Mouse (Mus musculus) hindbrain, embryonic 14.5 days (tissue): Measurements from ENCODE around the gene Bzw1. TPM values are rescaled to one million over a fixed set of nuclear protein-coding genes. Genes with fewer than 3 reads are reported as not detected.
A peak's percentile ranks its signal among the peaks of the same experiment; 100 is the strongest.

Experiments
- ATAC-seq: fragments of 200-750 bp; cut with Nextera tagmentation; 2 replicates; pipeline ENCODE4 v1.8.0; 2017; ENCODE audit warnings: moderate number of reproducible peaks, mild to moderate bottlenecking, moderate TSS enrichment, moderate library complexity; ENCODE audit not compliant: low FRiP score
- DNase-seq: peaks from one replicate; pipeline ENCODE4 v3.0.0-alpha.2; 2015; ENCODE audit warnings: low spot score
- H3K27ac ChIP-seq: fragments of 300-500 bp; sonication (generic); 2 replicates; pipeline ENCODE4 v1.5.1; 2014; ENCODE audit warnings: mild to moderate bottlenecking, moderate library complexity
- H3K27me3 ChIP-seq: fragments of 300-500 bp; sonication (generic); 2 replicates; pipeline ENCODE4 v1.6.1; 2014; ENCODE audit warnings: mild to moderate bottlenecking, low read length, mixed read lengths; ENCODE audit not compliant: control insufficient read depth, insufficient read depth
- H3K36me3 ChIP-seq: fragments of 300-500 bp; sonication (generic); replicated peaks from 2 replicates; pipeline ENCODE4 v1.6.1; 2014; ENCODE audit not compliant: control insufficient read depth, insufficient read depth
- H3K4me1 ChIP-seq: fragments of 300-500 bp; sonication (generic); replicated peaks from 2 replicates; pipeline ENCODE4 v1.6.1; 2014; ENCODE audit warnings: antibody characterized with exemption, low read length, mixed read lengths; ENCODE audit not compliant: control insufficient read depth, insufficient read depth
- H3K4me2 ChIP-seq: fragments of 300-500 bp; sonication (generic); replicated peaks from 2 replicates; pipeline ENCODE4 v1.6.1; 2014; ENCODE audit warnings: mild to moderate bottlenecking, moderate library complexity
- H3K4me3 ChIP-seq: fragments of 300-500 bp; sonication (generic); replicated peaks from 2 replicates; pipeline ENCODE4 v1.5.1; 2014; ENCODE audit warnings: mild to moderate bottlenecking, low read length
- H3K9ac ChIP-seq: fragments of 300-500 bp; sonication (generic); 2 replicates; pipeline ENCODE4 v1.6.1; 2014
- H3K9me3 ChIP-seq: fragments of 300-500 bp; sonication (generic); 2 replicates; pipeline ENCODE4 v1.6.1; 2016; ENCODE audit warnings: low read length; ENCODE audit not compliant: control insufficient read depth
- WGBS: fragments of 180-500 bp; shearing (Covaris S2); extraction: QIAGEN DNeasy Blood & Tissue Kit; methylation state at CpG from one replicate; pipeline ENCODE4 v1.1.7; 2014; 5-methylcytosine and 5-hydroxymethylcytosine counted together
- polyA plus RNA-seq: library from polyadenylated mRNA; unstranded; fragments of >200 nt; fragmentation: Nextera tagmentation; extraction: Ambion mirVana; gene quantifications from 2 replicates; pipeline ENCODE4 v1.2.1, GENCODE M21; 2014

The Bzw1 gene
- polyA plus RNA-seq, 1 experiment from 2014 or later: 372 TPM

DNA sequence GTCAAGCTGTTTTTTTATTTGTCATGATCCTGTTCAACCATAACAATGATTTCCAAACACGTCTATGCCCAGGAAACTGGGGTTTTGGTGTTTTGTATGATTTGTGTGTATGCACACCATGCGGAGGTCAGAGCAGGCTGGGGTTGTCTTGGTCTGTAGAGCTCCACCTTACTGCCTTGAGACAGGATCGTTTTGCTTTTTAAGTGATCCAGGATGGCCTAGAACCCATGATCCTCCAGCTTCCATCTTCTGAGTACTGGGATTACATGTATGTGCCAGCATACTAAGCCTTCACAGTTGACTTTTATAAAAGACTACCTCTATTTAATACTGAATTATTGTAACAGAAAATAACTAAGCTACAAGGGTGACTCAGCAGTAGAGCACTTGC, 17.5 kb downstream of the Bzw1 start:
- H3K36me3 ChIP-seq: peaks cover 87% of the 10 kb centered on the region
- no peak overlapping the region for H3K4me2 ChIP-seq
- 84% methylated on average over 3 of the region's 3 CpGs for WGBS
- DNase-seq (no peak), ATAC-seq (no peak)
- no peaks in the 10 kb centered on the region for H3K27me3 ChIP-seq
- no peak overlapping the region for H3K4me3 ChIP-seq
- H3K27ac ChIP-seq: no peak overlapping the region
- H3K4me1 ChIP-seq: no peaks in the 10 kb centered on the region
- H3K9me3 ChIP-seq: no peaks in the 10 kb centered on the region
- H3K9ac ChIP-seq: no peak overlapping the region

DNA sequence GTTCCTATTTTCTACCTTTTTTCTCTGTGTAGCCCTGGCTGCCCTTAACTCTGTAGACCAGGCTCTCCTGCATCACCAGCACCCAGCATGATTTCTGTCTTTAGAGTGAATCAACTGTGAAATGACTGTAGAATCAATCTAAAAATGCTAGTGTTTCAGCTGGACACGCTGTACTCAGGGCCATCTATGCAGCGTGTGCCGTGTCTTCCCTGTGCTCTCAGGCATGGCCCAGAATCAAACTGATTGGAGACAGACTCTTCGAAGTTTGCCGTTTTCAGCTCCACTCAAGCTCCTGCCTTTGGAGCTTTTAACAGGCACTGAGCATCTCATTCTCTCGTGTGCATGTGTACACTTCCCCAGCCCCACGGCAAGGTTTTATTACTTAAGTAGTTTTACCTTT, 18.1 kb downstream of the Bzw1 start:
- no peak overlapping the region for H3K27ac ChIP-seq
- H3K36me3 ChIP-seq: peaks cover 87% of the 10 kb centered on the region
- DNase-seq: no peak
- no peaks in the 10 kb centered on the region for H3K4me1 ChIP-seq
- ATAC-seq: no peak
- no peak overlapping the region for H3K4me3 ChIP-seq
- H3K4me2 ChIP-seq: no peak overlapping the region
- H3K9ac ChIP-seq: no peak overlapping the region
- H3K9me3 ChIP-seq: no peaks in the 10 kb centered on the region
- 87% methylated on average over 7 of the region's 7 CpGs for WGBS
- no peaks in the 10 kb centered on the region for H3K27me3 ChIP-seq

DNA sequence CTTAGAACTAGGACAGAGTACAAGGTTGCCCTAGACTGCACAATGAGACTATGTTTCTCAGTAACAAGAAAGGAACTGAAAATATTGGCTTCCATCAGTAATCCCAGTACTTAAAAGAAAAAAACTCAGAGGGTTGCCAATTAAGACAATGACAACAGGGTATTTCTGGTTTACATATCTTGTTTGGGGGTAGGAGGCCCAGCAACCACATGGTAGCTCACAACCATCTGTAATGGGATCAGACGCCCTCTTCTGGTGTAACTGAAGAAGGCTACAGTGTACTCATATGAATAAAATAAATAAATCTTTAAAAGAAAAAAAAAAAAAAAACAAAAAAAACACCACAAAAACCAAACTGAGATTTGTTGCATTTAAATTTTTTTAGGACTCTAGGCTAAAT, 22.7 kb downstream of the Bzw1 start:
- no peak for ATAC-seq
- no peaks in the 10 kb centered on the region for H3K27me3 ChIP-seq
- H3K9ac ChIP-seq: no peak overlapping the region
- H3K4me2 ChIP-seq: no peak overlapping the region
- no peak for DNase-seq
- no peak overlapping the region for H3K27ac ChIP-seq
- H3K4me1 ChIP-seq: 0 out of 2 replicates have a peak, but pooled peaks cover 3% of the 10 kb centered on the region
- H3K4me3 ChIP-seq: no peak overlapping the region
- WGBS: 37% methylated on average over 1 of the region's 1 CpGs
- H3K9me3 ChIP-seq: no peaks in the 10 kb centered on the region
- H3K36me3 ChIP-seq: peaks cover 96% of the 10 kb centered on the region

DNA sequence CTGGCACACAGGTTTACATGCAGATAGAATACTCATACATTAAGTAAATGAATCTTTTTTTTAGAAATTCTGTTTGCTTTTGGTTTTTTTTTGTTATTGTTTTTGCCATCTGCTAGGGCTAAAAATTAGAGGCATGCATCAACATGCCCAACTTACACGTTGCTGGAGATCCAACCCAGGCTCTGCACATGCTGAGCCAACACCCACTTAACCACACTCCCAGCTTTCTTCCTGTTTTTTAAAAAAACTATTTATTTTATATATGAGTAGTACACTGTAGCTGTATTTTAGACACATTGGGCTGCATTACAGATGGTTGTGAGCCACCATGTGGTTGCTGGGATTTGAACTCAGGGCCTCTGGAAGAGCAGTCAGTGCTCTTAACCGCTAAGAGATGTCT, 23.4 kb downstream of the Bzw1 start:
- Histone ChIP-seq H3K27me3 (no peaks in the 10 kb centered on the region), H3K4me3 (no peak overlapping the region), H3K27ac (no peak overlapping the region), H3K4me2 (no peak overlapping the region), H3K4me1 (peaks cover 6% of the 10 kb centered on the region; the same call in 1 of the 2 replicates), H3K9me3 (no peaks in the 10 kb centered on the region), H3K36me3 (peaks cover 92% of the 10 kb centered on the region), H3K9ac (no peak overlapping the region)
- WGBS: 88% methylated on average over 2 of the region's 2 CpGs
- DNase-seq (no peak), ATAC-seq (no peak)

DNA sequence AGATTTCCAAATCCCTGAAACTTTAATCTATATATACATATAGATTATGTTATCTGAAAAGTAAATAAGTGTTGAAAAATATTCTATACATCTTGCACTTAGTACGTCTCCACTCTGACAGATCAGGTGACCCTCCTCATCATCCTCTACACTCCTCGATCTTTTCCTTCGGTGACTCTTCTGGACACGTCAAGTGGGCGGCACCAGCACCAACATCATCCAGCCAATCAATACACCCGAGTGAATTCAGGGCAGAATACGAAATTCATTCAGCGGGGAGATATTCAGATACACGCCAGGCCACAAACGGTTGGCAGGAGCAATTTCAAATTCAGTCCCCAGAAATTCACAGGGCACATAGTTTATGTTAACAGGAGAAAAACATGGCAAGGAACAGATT, 27.3 kb downstream of the Bzw1 start:
- no peak overlapping the region for H3K27ac ChIP-seq
- H3K4me2 ChIP-seq: no peak overlapping the region
- no peaks in the 10 kb centered on the region for H3K27me3 ChIP-seq
- H3K4me1 ChIP-seq: peaks cover 23% of the 10 kb centered on the region
- no peak overlapping the region for H3K4me3 ChIP-seq
- peaks cover 63% of the 10 kb centered on the region for H3K36me3 ChIP-seq
- WGBS: 81% methylated on average over 10 of the region's 10 CpGs
- H3K9me3 ChIP-seq: no peaks in the 10 kb centered on the region
- DNase-seq (no peak), ATAC-seq (no peak)
- H3K9ac ChIP-seq: no peak overlapping the region

DNA sequence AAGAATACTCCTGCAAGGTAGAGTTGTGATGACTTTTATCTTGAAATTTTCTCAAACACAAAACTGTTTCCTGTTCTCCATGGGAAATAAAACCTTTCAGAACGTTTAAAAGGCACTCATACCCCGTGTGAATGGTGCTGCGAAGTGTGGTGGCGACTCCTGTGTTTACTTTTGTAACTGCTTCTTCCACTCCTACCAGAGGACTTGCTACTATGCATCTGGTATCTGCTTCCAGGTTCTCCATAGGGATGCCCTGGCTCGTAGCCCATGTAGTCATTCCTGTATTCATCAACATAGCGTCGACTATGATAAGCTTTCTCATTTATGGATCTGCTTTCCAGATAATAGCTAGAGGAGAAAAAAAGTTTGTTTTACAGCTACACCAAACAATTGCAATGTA, 28.3 kb downstream of the Bzw1 start:
- no peaks in the 10 kb centered on the region for H3K9me3 ChIP-seq
- H3K9ac ChIP-seq: no peak overlapping the region
- H3K27ac ChIP-seq: no peak overlapping the region
- DNase-seq (no peak), ATAC-seq (no peak)
- H3K4me3 ChIP-seq: no peak overlapping the region
- H3K4me2 ChIP-seq: peak overlapping the region; percentile 80
- 69% methylated on average over 7 of the region's 7 CpGs for WGBS
- no peaks in the 10 kb centered on the region for H3K27me3 ChIP-seq
- peaks cover 23% of the 10 kb centered on the region for H3K4me1 ChIP-seq
- peaks cover 53% of the 10 kb centered on the region for H3K36me3 ChIP-seq

DNA sequence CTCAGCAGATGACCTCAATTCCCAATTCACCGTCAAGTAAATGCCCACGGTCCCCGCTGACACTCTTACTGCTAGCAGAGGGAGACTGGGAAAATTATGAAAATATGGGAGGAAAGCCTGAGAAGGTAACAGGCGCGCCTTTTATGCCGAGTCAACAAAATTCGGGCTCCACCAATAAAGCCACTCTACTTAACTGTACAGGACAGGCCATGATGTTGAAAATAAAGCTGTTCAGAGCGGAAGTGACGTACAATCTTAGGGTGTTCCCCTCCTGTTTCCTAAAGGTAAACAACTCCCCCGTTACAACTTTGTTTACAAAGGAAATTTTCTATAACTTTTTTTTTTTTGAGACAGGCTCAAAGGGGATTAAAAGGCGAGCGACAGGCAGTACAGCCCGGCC, 30.2 kb downstream of the Bzw1 start:
- H3K9me3 ChIP-seq: no peaks in the 10 kb centered on the region
- WGBS: 8% methylated on average over 13 of the region's 13 CpGs
- no peaks in the 10 kb centered on the region for H3K27me3 ChIP-seq
- peak overlapping the region; percentile 93 for H3K4me3 ChIP-seq
- peak overlapping the region; percentile 99; the same call in 1 of the 2 replicates for H3K27ac ChIP-seq
- peak; percentile 46; the same call in 1 of the 2 replicates for ATAC-seq
- peak overlapping the region; percentile 80 for H3K4me2 ChIP-seq
- H3K36me3 ChIP-seq: peaks cover 35% of the 10 kb centered on the region
- H3K9ac ChIP-seq: peak overlapping the region; percentile 99
- DNase-seq: peak; percentile 68
- H3K4me1 ChIP-seq: peaks cover 23% of the 10 kb centered on the region

DNA sequence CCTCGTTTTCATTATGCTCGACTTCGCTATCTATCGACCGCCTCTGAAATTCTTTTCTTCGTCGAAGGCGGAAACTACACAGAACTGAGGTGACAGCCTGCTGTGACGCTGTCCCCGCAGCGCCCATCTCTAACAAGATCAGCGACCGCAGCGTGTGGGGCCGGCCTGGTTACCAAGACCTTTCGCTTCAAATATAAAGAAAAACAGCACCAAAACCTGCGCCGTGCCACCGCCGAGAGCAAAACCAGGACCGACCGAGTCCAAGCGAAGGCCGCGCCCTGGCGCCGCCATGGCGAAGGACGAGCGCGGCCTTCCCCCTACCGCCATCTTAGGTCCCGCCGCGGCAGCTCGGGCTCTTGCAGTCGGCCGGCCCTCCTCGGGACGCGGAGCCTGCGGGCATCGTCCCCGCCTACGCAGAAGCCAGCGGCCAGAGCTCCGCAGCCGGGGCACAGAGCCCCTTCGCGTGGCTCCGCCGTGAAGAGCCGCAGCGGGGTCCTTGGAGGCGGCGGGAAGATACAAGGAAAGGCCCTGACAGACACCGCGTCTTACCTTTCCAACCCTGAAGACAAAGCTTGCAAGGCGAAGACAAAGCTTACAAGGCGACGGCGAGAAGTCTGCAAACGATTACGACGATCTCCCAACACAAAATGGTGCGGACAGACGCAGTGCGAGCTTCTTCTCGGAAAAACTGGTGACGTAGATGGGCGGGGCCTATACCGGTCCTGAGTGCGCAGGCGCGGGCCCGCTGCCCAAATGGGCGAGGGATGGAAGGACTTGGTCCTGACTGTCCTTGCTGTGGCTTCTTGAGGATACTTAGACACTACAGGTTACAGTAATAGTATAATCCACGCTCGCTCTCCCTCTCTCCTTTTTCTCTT, 30.9 kb downstream of the Bzw1 start, which contains the start of gene Clk1:
TSS of gene Clk1 (minus strand) at position 696 of the 878 bp plus-strand sequence.
- WGBS: under 1% methylated on average over 79 of the region's 79 CpGs
- Histone ChIP-seq H3K27me3 (no peaks in the 10 kb centered on the region), H3K27ac (peak within 1 kb of the TSS; percentile 99), H3K4me3 (peak within 1 kb of the TSS; percentile 93), H3K9me3 (no peaks in the 10 kb centered on the region), H3K36me3 (peaks cover 28% of the 10 kb centered on the region), H3K9ac (peak within 1 kb of the TSS; percentile 99), H3K4me1 (peaks cover 22% of the 10 kb centered on the region), H3K4me2 (peak within 1 kb of the TSS; percentile 80)
- DNase-seq: peak; percentile 98
- peak; percentile 96 for ATAC-seq

DNA sequence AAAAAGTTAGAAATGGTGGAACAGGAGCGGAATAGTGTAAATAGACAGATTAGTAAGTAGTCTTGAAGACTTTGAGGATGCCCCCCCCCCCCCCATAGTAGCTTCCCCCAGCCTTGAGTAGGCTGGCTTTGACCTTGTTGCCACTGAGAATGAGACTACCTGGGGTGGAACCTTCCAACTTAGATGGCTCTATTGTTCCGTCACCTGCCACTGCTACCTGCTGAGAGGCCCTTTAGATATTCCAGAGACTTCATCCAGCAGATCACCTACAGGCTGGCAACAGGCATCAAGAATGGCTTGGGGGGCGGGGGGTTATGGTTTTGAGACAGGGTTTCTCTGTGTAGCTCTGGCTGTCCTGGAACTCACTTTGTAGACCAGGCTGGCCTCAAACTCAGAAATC, 31.9 kb downstream of the Bzw1 start:
- Histone ChIP-seq H3K36me3 (peaks cover 18% of the 10 kb centered on the region), H3K4me1 (peaks cover 20% of the 10 kb centered on the region), H3K4me2 (peak overlapping the region; percentile 43; the same call in 1 of the 2 replicates), H3K27me3 (no peaks in the 10 kb centered on the region), H3K27ac (no peak overlapping the region), H3K9me3 (no peaks in the 10 kb centered on the region), H3K4me3 (no peak overlapping the region), H3K9ac (no peak overlapping the region)
- ATAC-seq (no peak), DNase-seq (no peak)
- WGBS: 78% methylated on average over 3 of the region's 3 CpGs
